Mouse (Mus musculus) layer of hippocampus, adult 11-12 months (tissue): ENCODE data around the gene Efcab11.
"Not testable (repeated sequence)": the region's sequence is repeated elsewhere in the genome, so short reads cannot be mapped to it uniquely, and the experiment has no call there.

Source experiments
- DNase-seq: peaks from one replicate; pipeline ENCODE4 v3.0.0; 2022; ENCODE audit warnings: low spot score

The Efcab11 gene

GRCm38 (mm10) chr12:99807891-99808290 is 76.3 kb downstream of the Efcab11 start:
- no peak for DNase-seq

- not testable (repeated sequence) for DNase-seq
Observed at GRCm38 (mm10) chr12:99806741-99807140, 77.5 kb downstream of the Efcab11 start.

GRCm38 (mm10) chr12:99795921-99796320 is 88.3 kb downstream of the Efcab11 start:
- DNase-seq: no peak

GRCm38 (mm10) chr12:99794792-99795620 is 89.2 kb downstream of the Efcab11 start:
- no peak for DNase-seq

- DNase-seq: no peak
Observed at GRCm38 (mm10) chr12:99794158-99794515, 90.1 kb downstream of the Efcab11 start.

- DNase-seq: no peak
Observed at GRCm38 (mm10) chr12:99793465-99794157, 90.6 kb downstream of the Efcab11 start.

GRCm38 (mm10) chr12:99789283-99789960 is 94.8 kb downstream of the Efcab11 start:
- DNase-seq: peak; percentile 35

- DNase-seq: no peak
Observed at GRCm38 (mm10) chr12:99781774-99782173, 102.5 kb downstream of the Efcab11 start.

- DNase-seq: no peak
Observed at GRCm38 (mm10) chr12:99780396-99780795, 103.8 kb downstream of the Efcab11 start.

- DNase-seq: no peak
Observed at GRCm38 (mm10) chr12:99779908-99780307, 104.3 kb downstream of the Efcab11 start.

GRCm38 (mm10) chr12:99776497-99777139 is 107.6 kb downstream of the Efcab11 start:
- no peak for DNase-seq

- no peak for DNase-seq
Observed at GRCm38 (mm10) chr12:99774864-99775263, 109.4 kb downstream of the Efcab11 start.

GRCm38 (mm10) chr12:99773636-99774193 is 110.5 kb downstream of the Efcab11 start:
- DNase-seq: no peak

GRCm38 (mm10) chr12:99771018-99771417 is 113.2 kb downstream of the Efcab11 start:
- no peak for DNase-seq

- no peak for DNase-seq
Observed at GRCm38 (mm10) chr12:99769626-99770025, 114.6 kb downstream of the Efcab11 start.

- no peak for DNase-seq
Observed at GRCm38 (mm10) chr12:99767691-99768090, 116.5 kb downstream of the Efcab11 start.

- DNase-seq: no peak
Observed at GRCm38 (mm10) chr12:99765979-99766378, 118.3 kb downstream of the Efcab11 start.

GRCm38 (mm10) chr12:99764053-99764452 is 120.2 kb downstream of the Efcab11 start:
- DNase-seq: no peak

- no peak for DNase-seq
Observed at GRCm38 (mm10) chr12:99757754-99758526, 126.3 kb downstream of the Efcab11 start.

GRCm38 (mm10) chr12:99756914-99757687 is 127.1 kb downstream of the Efcab11 start:
- DNase-seq: no peak
